Mouse (Mus musculus) heart, adult 2 months (tissue): ENCODE measurements around the gene Olfr167.

Experiments used
- CTCF ChIP-seq: fragments of 200-600 bp; IDR thresholded peaks from 2 replicates; pipeline ENCODE4 v1.8.1; 2022; ENCODE audit warnings: antibody characterized with exemption, mild to moderate bottlenecking, moderate library complexity
- EP300 ChIP-seq: fragments of 200-500 bp; IDR thresholded peaks from 2 replicates; pipeline ENCODE4 v1.6.1; 2011; ENCODE audit warnings: low read depth, low read length, control low read depth; ENCODE audit not compliant: insufficient read depth
- POLR2A ChIP-seq: fragments of 200-500 bp; IDR thresholded peaks from 2 replicates; pipeline ENCODE4 v1.6.1; 2011; ENCODE audit warnings: mild to moderate bottlenecking, low read depth, low read length, control low read depth; ENCODE audit not compliant: insufficient read depth

- no peak for TF ChIP-seq CTCF
- no peak for TF ChIP-seq POLR2A
- no peak for TF ChIP-seq EP300
Measured at GRCm38 (mm10) chr16:19483394-19483793, 38.7 kb downstream of the Olfr167 start, which contains the start of gene Olfr166.
